Mouse (Mus musculus) thymus, postnatal 4 days (tissue): ENCODE measurements around the gene Nppa.
"Not testable (repeated sequence)": the region's sequence is repeated elsewhere in the genome, so short reads cannot be mapped to it uniquely, and the experiment has no call there.

Experiments used
- DNase-seq: peaks from one replicate; pipeline ENCODE4 v3.0.0; 2021

The Nppa gene

DNA sequence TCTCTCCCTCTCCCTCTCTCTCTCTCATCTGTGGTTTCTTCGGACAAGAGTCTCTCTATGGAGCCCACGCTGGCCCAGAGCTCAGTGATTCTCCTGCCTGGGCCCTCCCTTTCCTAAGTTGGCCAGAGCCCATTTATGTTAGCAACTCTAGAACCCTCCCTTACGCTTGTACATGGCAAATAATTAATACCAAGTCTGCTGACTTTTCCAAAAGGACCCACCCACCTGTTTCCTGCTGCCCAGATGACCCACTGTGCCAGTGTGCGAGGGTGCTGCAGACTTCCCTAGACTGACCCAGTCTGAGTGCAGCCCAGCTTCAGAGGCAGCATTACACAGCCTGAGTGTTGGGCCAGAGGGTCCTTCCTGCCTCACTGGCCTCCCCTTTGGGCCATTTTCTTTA, 11.7 kb downstream of the Nppa start:
- no peak for DNase-seq

DNA sequence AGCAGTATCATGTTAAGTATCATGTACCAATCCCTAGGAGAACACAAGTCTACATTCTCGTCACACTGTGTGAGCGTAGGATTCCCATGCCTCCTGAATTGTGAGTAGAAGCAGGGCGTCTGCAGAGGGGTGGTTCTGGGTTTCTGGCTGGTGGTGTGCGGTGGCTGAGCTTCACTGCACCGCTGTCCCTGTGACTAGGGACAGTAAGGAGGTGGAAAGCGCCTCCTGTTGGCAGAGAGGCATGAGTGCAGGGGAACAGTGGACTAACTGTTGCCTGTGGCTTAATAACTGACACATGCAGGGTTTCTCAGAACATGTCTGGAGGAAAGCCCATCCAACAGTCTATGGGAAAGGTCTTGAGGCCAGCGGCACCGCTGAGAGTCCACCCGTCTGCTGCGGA, 14.9 kb downstream of the Nppa start:
- DNase-seq, result peak; percentile 22

DNA sequence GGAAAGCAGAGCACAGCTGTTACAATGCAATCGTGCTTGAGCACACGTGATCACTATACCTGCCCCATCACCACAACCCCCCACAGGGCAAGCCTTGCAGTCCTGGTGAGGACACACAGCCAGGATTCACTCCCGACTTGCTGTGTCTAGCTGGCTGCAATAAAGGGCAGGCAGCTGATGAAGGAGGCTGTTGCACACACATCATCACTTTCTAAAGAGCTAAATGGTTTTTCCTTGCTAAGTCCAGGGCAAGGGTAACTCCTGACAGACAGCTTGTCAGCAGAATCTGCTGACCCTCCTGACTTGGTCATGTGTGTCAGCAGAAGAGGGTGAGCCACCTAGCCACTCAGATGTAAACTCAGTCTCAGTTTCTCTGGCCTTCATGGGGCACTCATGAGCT, 16.5 kb downstream of the Nppa start:
- DNase-seq, result no peak

DNA sequence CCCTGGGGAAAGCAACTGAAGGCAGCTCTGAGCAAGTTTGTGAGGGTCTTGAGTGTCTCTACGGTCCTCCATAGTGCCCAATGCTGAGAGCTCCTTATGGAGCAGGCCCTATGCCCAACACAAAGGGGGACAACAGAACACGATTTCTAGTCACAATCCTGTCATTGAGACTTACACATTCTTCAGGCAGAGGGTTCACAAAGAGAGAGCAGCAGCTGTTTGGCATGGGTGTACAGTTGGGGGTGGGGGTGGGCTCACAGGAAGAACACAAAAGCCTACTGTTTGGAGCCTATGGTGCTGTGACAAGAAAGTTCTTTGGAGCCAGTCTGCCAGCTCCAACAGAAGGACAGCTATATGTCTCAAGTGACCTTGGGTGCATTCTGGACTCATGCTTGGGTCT, 17.9 kb downstream of the Nppa start:
- no peak for DNase-seq

DNA sequence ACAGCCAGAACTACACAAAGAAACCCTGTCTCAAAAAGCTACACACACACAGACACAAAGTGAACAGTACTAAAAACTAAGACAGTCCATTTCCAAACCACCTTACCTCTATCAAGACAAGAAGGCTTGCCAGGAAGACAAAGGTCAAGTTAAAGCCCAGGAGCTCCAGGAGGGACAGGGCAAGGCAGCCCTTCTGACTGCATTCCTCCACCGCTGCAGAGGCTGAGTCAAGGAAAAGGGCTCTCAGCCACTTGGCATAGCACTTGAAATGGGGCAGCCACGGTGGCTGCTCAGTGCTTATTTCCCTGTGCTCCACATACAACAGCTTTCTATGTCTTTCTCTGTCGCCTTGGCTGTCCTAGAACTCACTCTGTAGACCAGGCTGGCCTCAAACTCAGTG, 23.5 kb downstream of the Nppa start:
- no peak for DNase-seq

DNA sequence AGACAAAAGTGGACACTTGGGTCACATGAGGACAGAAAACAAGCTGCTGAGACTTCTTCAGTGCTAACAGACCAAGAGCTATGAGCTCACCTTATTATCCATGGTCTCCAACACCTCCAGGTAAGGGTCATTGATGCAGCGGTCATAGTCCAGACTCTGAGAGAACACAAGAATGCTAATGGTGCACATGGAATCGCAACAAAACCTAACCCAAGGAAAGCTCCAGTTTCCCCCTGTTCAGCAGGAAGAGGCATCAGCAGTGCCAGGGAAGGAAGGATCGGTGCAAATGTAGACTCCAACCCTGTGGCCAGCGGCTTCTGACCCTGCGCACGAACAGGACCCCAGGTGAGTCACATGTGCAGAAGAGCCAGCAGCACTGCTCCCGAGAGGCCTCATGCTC, 28.8 kb downstream of the Nppa start:
- no peak for DNase-seq

DNA sequence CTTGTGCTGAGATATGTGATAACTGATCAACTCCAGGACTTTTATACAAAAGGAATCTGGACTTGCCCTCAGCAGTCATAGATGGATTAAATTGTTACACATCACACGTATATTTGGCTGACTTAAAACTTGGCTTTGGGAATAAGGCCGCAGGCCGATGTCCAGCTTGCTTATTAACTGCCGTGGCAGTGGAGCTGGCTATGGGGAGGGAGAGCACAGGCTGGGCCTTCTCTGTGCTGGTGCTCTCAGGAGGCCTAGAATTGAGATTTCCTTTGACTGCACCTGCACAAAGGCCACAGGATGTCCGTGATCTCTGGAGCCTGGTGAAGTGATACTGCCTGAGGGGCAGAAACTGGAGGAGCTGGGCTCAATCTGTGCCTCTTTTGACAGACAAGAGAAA, 30.0 kb downstream of the Nppa start:
- no peak for DNase-seq

DNA sequence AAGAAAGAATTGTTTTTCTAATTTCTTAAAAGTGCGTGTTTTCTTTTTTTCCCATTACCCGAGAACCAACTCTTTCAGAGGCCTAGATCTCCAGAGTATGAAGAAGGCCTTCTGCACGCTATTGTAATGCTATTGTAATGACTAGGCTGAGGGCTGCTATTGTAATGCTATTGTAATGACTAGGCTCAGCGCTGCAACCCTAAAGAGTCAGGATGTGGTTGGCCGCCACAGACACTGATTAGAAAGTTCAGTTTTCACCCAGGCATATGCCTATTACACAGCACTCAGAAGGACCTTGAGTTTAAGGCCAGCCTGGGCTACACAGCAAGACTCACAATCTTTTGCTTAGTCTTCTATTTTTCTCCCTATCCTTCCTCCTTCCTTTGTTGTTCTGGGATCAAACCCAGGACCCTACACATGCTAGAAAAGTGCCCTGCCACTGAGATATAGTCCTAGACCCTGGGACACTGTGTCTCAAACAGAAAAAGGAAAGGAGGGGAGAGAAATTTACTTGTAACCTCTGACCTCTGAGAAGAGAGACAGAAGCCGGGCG, 33.4 kb downstream of the Nppa start:
- no peak for DNase-seq

DNA sequence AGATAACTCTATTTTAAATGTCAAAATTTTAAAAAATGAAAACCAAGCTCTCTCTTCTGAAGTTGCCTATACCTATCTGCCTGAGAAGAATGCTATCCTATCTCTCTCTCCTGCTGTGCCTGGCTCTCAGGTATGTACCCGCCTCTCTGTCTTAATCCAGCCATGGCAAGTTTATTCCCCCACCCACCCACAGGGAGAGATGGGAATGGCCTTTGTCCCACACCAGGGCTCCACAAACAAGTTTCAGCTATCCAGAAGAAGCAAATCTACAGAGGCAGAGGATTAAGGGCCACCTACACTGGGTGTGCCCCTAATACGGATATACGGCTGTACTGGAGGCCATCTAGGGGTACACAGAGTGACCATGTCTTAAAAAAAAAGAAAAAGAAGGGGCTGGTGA, 34.9 kb downstream of the Nppa start:
- no peak for DNase-seq

DNA sequence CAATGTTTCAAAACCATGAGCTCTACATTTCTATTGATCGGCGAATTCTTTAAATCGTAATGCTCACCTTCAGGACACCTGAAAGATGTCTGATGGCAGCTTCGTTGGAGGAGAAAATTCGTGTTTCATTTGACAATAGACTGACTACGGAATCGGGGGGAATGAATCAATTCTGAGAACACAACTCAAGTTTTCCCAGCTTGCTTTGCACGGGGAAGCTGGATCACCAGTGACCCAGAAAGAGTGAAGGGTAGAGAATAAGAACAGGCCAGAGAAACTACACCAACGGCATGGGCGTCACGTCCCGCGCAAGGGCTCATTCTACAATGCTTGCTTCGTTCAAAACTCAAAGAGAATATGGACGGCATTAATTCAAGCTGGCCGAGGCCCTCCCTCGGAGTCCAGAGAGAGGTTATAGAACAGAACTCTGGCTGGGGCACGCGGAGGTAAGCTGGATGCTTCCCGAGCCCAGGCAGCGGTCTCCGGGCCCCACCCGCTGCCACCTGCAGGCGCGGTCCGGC, 37.6 kb downstream of the Nppa start:
- DNase-seq, result no peak

DNA sequence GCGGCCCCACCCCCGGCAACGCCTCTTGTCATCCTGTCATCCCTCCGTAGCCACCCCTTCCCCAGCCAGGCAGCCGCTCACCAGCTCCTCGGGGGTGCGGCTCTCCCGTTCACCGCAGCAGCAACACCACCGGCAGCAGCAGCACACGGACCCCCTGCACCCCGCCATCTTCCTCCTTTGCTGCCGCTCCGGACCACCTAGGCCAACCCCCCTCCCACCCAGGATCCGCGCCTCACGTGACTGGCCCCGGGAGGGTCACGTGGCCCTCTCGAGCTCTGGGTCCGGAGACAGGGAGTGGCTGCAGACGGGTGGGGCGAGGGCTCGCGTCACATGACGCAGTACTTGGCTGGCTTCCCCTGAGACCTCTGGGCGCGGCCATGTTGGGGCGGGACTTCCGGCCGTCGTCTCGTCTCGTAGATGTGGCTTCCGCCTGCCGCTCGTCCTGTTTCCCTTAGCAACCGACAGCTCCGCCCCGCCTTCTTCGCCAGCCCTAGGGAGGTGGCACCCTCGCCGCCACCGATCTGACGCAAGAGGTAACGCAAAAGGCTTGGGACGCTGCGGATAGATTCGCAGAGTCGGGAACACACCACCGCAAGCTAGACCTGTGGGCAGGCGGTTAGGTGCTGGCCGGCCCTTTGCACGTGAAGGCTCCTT, 38.2 kb downstream of the Nppa start, which contains the start of the genes Clcn6 and Mthfr:
Gene Clcn6 (minus strand): TSS at position 222 of the 654 bp plus-strand sequence.
Gene Mthfr (plus strand): TSS at position 478 of the 654 bp plus-strand sequence.
- peak; percentile 98 for DNase-seq

DNA sequence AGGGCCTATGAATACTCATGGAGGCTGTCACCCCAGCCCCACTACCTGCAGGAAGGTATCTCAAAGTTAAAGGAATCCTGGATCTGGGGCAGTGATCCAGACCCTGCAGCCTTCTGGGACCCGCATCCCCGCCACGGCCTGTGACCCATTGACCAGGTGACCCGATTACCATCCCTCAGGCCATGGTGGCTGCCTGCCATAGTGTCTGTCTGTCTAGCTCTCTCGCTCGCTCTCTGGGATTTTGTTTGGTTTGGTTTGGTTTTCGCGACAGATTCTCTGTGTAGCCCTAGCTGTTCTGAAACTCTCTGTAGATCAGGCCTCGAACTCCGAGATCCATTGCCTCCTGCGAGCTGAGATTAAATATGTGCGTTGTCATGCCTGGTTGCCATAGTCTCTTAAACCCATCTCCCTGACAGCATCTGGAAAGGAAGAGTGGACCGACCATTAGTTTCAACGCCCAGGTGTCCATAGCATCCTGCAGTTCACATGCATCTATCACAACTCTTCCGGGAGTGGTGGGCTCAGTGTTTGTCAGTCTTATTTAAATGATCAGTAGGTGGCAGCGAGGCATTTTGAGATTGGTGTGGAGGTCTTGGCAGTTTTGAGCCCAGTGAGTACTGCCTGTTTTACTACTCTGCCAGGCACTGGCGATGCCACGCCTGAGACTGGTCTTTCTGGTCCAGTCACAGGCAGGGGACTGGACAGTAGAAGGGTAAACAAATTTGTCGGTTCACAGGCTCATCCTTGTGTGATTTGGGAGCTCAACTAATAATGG, 38.9 kb downstream of the Nppa start:
- DNase-seq, result peak; percentile 36

DNA sequence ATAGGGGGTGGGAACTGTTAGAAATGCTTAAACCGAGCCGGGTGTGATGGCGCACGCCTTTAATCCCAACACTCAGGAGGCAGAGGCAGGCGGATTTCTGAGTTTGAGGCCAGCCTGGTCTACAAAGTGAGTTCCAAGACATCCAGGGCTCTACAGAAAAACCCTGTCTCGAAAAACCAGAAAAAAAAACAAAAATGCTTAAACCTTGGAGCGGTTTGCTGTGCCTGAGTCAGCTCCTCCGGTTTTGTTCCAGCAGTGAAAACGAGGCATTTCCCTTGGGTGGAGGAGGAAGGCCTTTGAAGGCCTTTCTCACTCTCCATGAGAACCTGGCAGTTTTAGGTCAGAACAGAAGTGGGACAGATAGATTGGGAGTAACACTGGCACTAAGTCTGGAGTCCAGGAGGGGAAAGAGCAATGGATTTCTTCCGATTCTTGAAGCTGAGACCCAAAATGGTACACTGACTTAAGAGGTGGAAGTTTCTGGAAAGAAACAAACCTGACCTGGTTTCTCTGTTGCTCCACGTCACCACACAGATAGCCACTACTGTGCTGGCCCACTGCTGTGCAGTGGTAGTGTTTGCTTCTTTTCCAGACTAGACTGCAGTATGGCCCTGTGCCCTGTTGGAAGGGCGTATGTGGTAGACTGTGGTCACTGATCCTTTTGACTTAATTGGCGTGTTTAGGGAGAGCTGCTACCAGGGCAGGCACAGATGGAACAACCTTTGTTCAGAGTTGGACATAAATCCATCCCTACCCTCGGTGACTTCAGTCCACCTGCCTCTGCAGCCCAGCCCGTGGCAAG, 39.7 kb downstream of the Nppa start:
- DNase-seq, result no peak

DNA sequence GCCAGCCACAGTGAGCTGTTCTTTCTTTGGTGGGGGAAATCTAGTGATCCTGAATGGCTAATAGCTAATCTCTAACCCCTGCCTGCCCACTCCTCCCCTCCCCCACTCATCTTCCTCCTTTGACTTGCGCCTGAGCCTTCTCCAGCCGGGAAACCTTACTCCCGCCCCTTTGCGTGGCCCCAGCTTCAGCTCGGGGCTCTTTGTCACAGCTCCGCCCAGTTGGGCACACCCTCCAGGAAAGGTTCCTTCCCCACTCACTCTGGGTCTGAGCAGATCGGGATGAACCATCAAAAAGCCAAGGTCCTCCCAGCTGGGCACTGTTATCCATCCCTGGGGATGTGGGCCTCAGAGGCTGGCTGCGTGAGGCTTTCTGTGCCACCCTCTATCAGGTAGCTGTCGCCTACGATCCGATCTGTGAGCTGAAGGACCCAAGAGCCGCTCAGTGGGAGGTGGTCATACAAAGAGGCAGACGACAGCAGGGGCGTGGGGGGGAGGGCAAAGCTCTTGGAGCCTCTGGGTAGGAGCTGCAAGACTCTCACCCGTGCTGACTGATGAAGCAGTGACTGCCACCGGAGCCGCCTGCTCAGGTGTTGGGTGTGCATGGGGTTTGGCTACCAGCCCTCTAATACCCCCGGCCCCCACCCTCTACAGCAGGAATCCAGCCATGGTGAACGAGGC, 40.5 kb downstream of the Nppa start:
- DNase-seq, result peak; percentile 44

DNA sequence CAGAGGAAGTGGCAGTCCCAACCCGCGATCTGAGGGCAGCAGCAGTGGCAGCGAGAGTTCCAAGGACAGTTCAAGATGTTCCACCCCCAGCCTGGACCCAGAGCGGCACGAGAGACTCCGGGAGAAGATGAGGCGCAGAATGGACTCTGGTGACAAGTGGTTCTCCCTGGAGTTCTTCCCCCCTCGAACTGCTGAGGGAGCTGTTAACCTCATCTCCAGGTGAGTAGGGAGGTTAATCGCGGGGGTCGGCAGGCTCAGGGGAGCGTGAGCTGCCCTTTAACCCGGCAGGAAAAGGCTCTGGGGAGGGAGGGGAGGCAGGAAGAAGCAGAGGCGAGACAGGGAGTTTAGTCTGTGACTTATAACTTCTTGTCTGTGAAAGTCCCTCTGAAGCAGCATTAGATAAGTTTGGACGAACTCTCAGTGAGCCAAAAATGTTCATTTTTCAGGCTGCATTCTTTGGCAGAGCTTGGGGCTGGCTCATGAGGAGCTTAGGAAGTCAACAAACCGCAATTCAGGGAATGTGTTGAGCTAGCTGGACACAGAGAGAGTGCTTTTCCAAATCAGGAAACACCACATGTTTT, 41.2 kb downstream of the Nppa start:
- peak; percentile 68 for DNase-seq

DNA sequence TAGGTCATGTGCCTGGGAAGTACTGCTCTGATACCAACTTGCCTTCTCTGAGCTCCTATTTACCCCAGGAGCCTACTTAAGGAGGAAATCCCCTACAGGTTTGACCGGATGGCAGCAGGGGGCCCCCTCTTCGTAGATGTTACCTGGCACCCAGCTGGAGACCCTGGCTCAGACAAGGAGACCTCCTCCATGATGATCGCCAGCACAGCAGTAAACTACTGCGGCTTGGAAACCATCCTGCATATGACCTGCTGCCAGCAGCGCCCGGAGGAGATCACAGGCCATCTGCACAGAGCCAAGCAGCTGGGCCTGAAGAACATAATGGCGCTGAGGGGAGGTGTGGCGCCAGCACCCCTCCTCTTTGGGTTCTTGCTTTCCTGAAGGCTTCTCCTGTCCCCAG, 42.8 kb downstream of the Nppa start:
- DNase-seq, result not testable (repeated sequence)

DNA sequence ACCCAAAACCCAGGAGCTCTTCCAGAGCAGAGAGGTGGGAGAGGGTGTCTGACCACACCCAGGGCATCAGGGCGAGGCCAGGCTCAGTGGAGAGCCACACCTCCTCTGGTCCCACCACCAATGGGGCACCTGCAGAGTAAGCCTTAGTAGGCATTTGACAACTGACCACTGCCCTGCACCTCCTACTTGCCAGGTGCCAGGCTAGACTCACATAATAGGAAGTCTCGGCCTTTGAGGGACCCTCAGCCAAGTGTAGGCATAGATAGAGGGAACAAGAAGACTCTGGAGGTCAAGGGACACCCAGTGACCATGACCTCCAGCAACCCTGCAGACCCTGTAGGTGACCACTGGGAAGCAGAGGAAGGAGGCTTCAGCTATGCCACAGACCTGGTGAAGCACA, 43.6 kb downstream of the Nppa start:
- no peak for DNase-seq

DNA sequence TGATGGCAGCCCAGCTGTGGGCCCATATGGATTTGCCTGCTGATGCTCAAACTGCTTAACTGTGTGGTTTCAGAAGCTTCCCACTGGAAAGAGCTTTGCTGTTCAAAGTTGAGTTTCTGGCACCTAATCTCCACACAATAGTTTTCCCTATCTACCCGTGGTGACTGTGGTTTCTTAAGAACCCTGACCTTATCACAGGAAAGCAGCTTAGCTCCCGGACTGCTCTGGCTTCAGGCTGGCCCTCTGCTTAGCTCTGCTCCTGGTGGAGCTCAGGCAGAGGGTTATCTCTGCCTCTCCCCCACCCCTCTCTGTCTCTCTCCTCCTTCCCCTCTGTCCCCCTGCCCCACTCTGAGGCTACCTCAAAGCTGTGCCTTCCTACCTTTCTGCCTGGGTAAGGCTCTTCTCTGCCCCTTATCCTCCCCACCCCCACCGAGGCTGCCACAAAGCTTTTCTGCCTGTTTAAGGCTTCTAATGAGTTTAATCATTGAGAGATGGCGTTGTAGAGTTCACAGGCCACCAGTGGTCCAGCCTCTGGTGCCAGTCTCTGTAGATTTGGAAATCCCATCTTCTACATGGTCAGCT, 46.0 kb downstream of the Nppa start:
- DNase-seq, result no peak

DNA sequence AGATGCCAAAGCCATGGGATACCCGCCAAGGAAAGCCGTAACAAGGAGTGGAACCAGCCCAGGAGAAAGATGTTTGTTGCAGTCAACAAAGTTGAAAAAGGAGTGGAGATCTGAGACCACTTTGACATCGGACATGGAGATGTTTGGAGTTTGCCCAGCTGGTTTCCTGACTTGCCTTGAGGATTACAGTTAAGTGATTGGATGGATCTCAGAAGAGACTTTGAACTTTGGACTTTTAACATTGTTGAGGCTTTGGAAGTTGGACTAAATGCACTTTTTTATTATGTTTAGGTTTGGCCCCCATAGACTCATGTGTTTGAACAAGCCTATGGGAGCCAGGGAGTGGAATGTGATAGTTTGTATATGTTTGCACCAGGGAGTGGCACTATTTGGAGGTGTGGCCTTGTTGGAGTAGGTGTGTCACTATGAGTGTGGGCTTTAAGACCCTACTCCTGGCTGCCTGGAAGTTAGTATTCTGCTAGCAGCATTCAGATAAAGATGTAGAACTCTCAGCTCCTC, 49.9 kb downstream of the Nppa start:
- DNase-seq, result not testable (repeated sequence)

DNA sequence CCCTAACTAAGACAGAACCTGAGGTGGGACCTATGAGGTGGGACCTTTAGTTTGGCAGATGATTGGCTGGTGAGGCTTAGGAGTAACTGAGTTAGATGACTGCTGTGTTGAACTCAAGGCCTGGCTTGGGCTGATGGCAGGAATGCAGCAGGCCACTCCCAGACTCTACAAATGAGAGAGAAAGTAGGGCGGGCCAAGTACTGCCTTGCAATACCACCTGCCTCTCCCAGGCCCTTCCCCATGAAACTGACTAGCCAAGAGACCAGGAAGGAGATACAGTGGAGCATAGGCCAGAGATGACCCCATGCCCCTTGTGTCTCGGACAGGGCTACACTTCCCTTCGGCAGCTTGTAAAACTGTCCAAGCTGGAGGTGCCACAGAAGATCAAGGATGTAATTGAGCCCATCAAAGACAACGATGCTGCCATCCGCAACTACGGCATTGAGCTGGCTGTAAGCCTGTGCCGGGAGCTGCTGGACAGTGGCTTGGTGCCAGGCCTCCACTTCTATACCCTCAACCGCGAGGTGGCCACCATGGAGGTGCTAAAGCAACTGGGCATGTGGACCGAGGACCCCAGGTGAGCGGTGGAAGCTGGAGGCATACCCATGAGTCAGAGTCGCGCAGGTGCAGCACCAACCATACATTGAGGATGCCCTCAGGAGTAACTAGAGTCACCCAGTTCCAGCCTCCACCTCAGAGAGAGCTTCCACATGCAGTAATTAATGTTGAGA, 50.7 kb downstream of the Nppa start:
- DNase-seq, result no peak
